ENCODE assay signal across 8 mouse cellular contexts in genomic region chr11:99364412-99364811, GRCm38 (mm10). TPM values are rescaled to one million over a fixed set of nuclear protein-coding genes. Genes with fewer than 3 reads are reported as not detected.
DNase-seq lines count a peak whose midpoint lies in the region; TF ChIP-seq lines count a peak whose summit lies in the region.

No protein-coding gene starts in this region.

- TF ChIP-seq POLR2A in spleen, adult 2 months (IDR thresholded peaks at IDR 0.05; ENCODE audit: low read depth, low read length) = no peak

- TF ChIP-seq CTCF in spleen, adult 2 months (IDR thresholded peaks at IDR 0.05; ENCODE audit: extremely low read depth, insufficient read depth, insufficient read length, insufficient replicate concordance) = peak; percentile 26; the same call in 1 of the 2 replicates

- DNase-seq in gastrocnemius, postnatal 10 days = peak; percentile 23
- no peak for DNase-seq in gastrocnemius, postnatal 14 days
- DNase-seq in spleen, adult 2 months (ENCODE audit: low read depth in 1 of 2, low spot score in 2 of 2) = no peak
- DNase-seq in spleen, adult 12 weeks (ENCODE audit: low spot score) = no peak
- DNase-seq in c-Kit-positive CD71-positive TER-119-positive erythroid progenitor cells, embryonic 14.5 days (ENCODE audit: low spot score) = peak; percentile 16
- peak; percentile 58 for DNase-seq in layer of hippocampus, adult 11-12 months (ENCODE audit: low spot score)
- DNase-seq in naive thymus-derived CD4-positive, alpha-beta T cell, adult 2 months (ENCODE audit: low read depth) = peak; percentile 58
- DNase-seq in heart, adult 8-10 months (ENCODE audit: low spot score) = no peak

- no peaks in the 10 kb centered on the region for H3K4me1 ChIP-seq in spleen, adult 2 months (ENCODE audit: control insufficient read depth, insufficient read depth, insufficient read length)

- H3K27ac ChIP-seq in spleen, adult 2 months (ENCODE audit: insufficient read depth, low read length) = no peak overlapping the region

- H3K27me3 ChIP-seq in spleen, adult 2 months (ENCODE audit: control insufficient read depth, insufficient read depth, low read length) = no peaks in the 10 kb centered on the region

- H3K4me3 ChIP-seq in spleen, adult 2 months (ENCODE audit: extremely low read depth, insufficient read depth, insufficient read length) = no peak overlapping the region

- intact Hi-C loops in gastrocnemius, postnatal 14 days (cut with DNase I; ENCODE audit: low total_unique reads) = no loop called here

- H3K36me3 ChIP-seq in spleen, adult 2 months (ENCODE audit: control insufficient read depth, insufficient read depth, low read length) = no peaks in the 10 kb centered on the region

- WGBS in spleen, adult 2 months = 24% methylated on average over 9 of the region's 9 CpGs

RNA-seq across cellular contexts. Expression of gene Krt28, which starts 10.3 kb away (rescaled TPM):
- under 1 TPM in 1 of 2 experiments, not detected in 1; 0.16 TPM for total RNA-seq in gastrocnemius, postnatal 10 days (2021)
- not detected for total RNA-seq in gastrocnemius, postnatal 14 days (2021)
- polyA plus RNA-seq in spleen, adult 2 months (2012; rRNA removed) = not detected in 2 replicates
- total RNA-seq in heart, adult 8-10 months (2022) = not detected

RNA-seq across cellular contexts. Expression of gene Krt27, which starts 13.5 kb away (rescaled TPM):
- not detected for total RNA-seq in gastrocnemius, postnatal 10 days (2021)
- total RNA-seq in gastrocnemius, postnatal 14 days (2021) = not detected
- not detected in 2 replicates for polyA plus RNA-seq in spleen, adult 2 months (2012; rRNA removed)
- total RNA-seq in heart, adult 8-10 months (2022) = not detected

RNA-seq across cellular contexts. Expression of gene Krt10, which starts 24.8 kb away (rescaled TPM):
- total RNA-seq in gastrocnemius, postnatal 10 days (2021) = 1 to 10 TPM; 5.6 to 6.6 TPM
- total RNA-seq in gastrocnemius, postnatal 14 days (2021) = 1 to 10 TPM; 4.5 to 5.7 TPM
- polyA plus RNA-seq in spleen, adult 2 months (2012; rRNA removed) = 0.22 and 0.23 TPM in 2 replicates
- 1 to 10 TPM; 3.3 to 5.8 (median 5.0) TPM for total RNA-seq in heart, adult 8-10 months (2022)

RNA-seq across cellular contexts. Expression of gene Krt26, which starts 26.6 kb away (rescaled TPM):
- total RNA-seq in gastrocnemius, postnatal 10 days (2021) = not detected
- total RNA-seq in gastrocnemius, postnatal 14 days (2021) = not detected
- polyA plus RNA-seq in spleen, adult 2 months (2012; rRNA removed) = not detected in 2 replicates
- not detected for total RNA-seq in heart, adult 8-10 months (2022)

RNA-seq across cellular contexts. Expression of gene Krt25, which starts 41.7 kb away (rescaled TPM):
- total RNA-seq in gastrocnemius, postnatal 10 days (2021) = under 1 TPM in 1 of 2 experiments, not detected in 1; 0.14 TPM
- not detected for total RNA-seq in gastrocnemius, postnatal 14 days (2021)
- not detected in 2 replicates for polyA plus RNA-seq in spleen, adult 2 months (2012; rRNA removed)
- total RNA-seq in heart, adult 8-10 months (2022) = not detected

Comparison
In these comparisons a context has a peak if more than half of its experiments do, and no peak if none do; other contexts are left out.
1. DNase-seq: peak in gastrocnemius, postnatal 10 days (single experiment), c-Kit-positive CD71-positive TER-119-positive erythroid progenitor cells, embryonic 14.5 days (single experiment), layer of hippocampus, adult 11-12 months (single experiment) and naive thymus-derived CD4-positive, alpha-beta T cell, adult 2 months (single experiment); none in gastrocnemius, postnatal 14 days (single experiment), spleen, adult 2 months (0 of 2), spleen, adult 12 weeks (single experiment) and heart, adult 8-10 months (single experiment).